Mouse (Mus musculus) spleen, postnatal 36 days (tissue): Measurements from ENCODE around the gene Ctsll3.

Experiments
- DNase-seq, 2 experiments: peaks; one replicate each; pipeline ENCODE4 v3.0.0; 2022; ENCODE audit warnings: low spot score in 2 of 2, mixed read lengths in 1 of 2

Ctsll3 gene

DNA sequence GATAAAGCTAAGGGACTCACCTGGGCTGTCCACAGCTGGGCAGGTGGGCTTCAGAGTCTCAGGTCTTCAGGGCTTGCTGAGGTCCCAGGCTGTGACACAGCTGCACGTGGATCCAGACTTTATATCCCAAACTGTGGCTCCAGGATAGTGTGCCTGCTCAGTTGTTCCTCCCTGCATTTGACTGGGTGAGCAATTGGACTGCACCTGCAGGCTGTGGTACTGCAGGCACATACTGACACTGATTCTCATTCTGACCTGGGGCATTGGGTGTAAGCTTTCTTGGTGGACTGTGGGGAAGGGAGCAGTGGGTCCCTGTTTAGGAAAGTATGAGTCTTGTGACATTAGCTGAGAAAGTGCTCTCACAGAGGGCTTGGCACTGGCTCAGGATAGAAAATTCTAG is at the start of gene Ctsll3:
Ctsll3 (minus strand) TSS at position 101 of the 400 bp plus-strand sequence.
- no peak for DNase-seq

DNA sequence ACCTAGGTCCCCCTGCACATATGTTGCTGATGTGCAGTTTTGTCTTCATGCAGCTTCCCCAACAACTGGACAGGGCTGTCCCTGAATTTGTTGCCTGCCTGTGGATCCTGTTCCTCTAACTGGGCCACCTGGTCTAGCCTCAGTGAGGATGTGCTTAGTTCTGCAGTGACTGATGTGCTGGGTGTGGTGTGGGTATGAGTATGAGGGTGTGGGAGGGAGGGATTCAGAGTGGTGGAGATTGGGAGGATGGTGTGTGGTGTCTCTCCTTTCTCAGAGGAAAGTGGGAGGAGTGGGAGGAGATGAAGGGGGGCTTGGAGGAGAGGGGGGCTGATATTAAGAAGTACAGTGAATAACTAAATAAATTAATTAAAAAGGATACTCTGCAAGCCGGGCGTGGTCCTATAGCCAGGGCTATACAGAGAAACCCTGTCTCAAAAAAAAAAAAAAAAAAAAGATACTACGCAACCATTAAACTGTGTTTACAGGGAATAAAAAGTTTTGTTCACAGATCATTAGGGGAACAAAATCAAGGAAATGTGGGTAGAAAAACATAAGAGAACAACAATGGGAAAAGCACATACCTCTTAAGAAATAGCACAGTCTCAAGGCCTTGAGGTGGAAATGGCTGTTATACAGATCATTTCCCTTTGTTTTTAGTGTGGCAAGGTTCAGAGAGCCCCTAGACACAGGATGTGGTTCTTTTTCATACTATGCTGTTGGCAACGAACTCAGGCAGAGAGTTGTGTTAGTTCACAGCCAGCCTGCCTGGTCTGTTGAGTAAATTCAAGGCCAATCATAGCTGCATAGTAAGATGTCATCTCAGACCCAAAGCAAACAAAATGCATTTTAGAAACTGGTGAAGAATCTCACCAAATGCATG is 45.8 kb upstream of the Ctsll3 start:
- peak; percentile 26 to 38 for DNase-seq

DNA sequence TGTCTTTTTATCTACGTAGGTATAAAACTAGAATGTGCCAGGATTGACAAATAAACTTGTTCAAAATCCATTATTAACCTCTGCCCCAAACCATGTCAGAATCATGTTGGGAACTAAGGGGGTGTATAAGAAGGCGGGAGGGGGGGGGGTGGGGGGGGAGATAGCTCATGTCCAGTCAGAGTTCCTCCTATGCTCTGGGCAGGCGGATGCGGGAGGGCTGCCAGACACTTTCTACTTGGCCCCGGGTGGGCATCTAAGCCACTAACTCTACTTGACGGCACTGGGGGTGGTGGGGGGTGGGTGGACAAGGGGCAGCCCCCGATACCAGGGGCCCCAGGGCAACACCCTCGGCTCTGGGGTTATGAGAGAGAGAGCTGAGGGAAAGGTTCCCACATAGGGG is 40.5 kb upstream of the Ctsll3 start:
- no peak for DNase-seq

DNA sequence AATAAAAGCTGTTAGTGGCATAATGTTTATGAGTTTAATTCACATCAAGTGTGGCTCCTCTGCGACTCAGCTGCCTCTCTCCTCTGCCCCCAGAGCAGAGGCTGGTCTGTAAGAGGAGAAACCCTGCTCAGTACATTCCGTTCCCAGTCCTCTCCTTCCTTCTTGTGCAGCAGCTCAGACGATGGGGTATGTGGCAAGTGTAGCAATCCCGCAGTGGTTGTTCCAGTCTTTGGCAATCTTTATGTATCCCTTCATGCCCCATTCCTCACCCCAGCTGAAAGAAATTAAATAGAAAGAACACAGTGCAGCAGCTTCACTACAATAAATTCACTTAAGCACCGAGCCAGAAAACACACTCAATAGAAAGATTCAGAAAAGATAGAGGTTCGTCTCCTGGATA is 40.1 kb upstream of the Ctsll3 start:
- no peak for DNase-seq

DNA sequence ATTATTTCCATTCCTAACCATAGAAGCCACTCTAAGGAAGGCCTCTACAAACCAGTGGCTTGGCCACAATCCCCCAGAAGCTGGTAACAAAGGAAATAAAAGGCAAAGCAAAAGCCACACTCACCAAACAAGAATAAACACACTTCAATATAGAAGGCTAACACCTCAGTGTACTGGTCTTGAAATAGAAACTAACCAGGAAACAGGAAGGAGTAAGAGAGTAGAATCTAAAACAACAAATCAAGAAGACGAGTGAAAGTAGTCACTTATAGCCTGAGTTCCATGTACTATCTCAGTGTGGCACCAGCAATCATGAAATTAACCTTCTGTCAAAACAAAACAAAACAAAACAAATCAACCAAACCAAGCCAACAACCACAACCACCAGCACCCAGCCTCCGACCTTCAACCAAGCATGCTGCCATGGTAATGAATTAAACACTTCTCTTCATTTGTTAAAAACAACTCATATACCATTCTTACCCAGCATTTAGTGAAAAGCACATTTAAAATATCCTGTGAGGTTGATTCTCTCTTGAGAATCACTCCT is 36.8 kb upstream of the Ctsll3 start:
- DNase-seq = no peak

DNA sequence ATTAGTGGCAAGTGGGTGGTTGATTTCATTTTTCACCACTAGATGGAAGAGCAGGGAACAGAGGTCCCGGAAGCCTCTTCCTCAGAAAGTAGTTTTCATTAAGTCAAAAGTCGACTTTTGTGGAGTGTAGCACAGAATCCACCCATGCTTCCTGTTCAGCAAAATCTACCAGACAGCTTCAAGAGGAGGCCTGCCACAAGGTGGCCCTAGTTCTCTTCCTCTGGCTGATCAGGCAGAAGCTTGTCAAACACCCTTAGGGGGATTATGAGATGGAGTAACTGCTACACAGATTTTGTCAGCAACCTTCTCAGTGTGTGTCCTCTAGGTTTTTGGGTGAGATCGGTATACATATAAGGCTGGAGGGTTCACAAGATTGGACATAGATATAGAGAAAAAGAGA is 23.4 kb upstream of the Ctsll3 start:
- DNase-seq = peak in 1 of 2 experiments; percentile 14

DNA sequence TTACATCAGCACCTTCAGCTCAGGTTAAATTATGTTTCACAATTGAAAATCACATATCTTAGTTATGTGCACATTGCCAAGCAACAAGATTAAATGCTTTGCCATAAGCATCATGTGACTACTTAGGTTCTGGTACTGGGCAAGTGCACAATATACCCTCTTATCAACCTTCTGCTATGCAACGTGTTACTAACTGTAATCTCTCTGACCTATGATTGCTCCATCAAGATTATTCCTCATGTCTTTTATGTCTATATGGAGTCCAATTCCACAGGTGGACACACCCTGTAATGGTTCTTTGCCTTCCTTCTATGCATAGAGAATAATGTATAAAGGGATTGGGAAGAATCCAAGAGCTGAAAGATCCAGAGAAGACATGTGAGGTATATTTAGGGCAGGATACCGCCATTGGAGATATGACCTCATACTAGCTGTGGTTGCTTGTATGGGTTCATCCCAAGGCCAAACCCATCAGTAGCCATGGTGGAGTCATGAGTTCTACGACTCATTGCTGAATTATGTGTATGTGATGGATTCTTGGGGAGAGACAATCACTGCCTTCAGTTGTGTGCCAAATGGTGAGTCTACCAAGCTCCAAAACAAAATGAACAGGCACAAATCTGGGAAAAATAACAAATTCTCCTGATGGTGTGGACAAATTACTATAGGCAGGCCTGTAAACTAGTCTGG is 18.0 kb upstream of the Ctsll3 start:
- no peak for DNase-seq

DNA sequence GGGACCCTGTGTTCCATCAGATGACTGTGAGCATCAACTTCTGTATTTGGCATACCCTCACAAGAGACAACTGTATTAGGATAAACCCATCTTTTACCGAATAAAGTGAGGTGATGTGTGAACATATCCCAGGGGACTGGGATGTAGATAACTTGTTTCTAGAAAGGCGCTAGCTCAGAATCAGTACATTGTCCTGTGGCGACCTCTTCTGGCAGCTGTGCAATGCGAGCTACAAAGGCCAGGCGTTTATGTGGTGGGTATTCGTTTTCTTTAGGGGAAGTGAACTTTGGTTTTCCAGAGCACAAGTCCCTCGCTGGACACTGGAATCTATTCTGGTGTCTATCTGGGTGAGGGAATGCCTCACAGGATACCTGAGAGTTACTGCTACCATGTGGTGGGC is 16.8 kb upstream of the Ctsll3 start:
- no peak for DNase-seq

DNA sequence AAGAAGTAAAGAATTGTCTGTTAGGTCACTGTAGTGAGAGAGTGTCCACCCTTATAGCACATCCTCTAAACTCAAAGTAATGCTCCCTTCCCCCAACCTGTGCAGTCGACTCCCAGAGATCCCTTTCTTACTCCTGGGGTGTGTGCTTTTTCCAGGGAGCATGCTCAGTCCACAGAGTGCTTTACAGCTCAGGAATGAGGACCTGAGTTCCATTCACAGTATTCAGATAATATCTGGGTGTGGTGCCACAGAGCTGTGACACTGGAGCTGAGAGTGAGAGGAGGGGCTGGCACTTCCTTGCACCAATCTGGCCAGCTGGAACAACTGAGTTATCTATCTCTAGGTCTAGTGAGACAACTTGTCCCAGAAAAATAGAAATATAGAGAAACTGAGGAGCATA is 11.1 kb upstream of the Ctsll3 start:
- no peak for DNase-seq

DNA sequence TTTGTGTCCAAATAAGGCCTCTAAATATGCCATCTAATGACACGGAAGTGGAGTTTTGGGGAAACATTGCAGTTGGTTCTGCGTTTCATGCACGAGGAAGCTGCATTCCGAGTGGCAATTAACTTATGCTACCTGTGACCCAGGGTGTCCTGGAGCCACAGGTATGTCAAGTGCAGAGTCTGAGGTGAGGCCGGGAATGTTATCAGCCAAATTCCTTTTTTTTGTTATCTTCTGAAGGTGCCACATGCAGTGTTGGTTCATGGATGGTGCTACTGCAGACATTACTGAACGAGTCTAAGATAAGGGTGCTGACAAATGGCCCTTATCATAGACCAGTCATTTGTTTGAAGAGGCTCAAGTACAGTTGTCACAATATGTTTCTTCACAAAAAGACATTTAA is 10.1 kb upstream of the Ctsll3 start:
- DNase-seq = no peak

DNA sequence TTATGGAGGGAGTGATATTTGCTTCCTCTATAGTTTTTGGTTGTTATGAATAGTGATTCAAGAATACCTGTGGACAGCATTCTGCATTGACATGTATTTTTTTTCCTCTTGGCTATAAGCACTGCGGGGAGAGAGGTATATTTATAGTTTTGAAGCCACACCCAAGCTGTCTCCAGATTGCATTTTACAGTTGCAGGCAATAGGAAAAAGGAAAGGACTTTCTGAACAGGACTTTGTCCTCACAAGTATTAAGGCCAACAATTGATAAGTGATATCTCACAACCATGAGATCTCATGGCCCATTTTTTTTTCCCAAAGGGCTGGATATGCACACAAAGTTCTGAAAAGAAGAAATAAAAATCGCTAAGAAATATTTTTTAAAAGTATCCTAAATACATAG is 7.0 kb upstream of the Ctsll3 start:
- no peak for DNase-seq

DNA sequence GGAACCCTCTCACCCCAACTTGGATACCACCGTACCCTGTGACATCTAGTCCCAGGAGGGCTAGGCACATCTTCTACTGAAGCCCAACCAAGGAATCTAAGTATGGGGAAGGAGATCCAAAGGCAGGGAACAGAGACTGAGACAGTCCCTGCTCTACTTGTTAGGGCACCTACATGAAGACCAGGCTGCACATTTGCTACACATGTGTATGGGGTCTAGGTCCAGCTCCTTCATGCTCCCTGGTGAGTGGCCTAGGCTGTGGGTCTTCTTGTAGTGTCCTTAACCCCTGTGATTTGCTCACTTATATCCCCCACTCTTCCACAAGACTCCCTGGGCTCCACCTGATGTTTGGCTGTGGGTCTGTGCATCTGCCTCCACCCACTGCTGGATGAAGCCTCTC is 13.2 kb downstream of the Ctsll3 start:
- DNase-seq = no peak

DNA sequence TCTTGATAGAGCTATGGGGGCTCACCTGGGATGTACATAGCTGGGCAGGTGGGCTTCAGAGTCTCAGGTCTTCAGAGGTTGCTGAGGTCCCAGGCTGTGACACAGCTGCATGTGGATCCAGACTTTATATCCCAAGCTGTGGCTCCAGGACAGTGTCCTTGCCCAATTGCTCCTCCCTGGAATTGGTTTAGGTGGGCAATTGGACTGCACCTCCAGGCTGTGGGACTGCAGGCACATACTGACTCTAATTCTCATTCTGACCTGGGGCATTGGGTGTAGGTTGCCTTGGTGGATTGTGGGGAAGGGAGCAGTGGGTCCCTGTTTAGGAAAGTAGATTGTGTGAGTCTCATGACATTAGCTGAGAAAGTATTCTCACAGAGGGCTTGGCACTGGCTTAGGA is 16.4 kb downstream of the Ctsll3 start, which contains the start of gene BC051665:
BC051665 (minus strand) TSS at position 101 of the 400 bp plus-strand sequence.
- no peak for DNase-seq

DNA sequence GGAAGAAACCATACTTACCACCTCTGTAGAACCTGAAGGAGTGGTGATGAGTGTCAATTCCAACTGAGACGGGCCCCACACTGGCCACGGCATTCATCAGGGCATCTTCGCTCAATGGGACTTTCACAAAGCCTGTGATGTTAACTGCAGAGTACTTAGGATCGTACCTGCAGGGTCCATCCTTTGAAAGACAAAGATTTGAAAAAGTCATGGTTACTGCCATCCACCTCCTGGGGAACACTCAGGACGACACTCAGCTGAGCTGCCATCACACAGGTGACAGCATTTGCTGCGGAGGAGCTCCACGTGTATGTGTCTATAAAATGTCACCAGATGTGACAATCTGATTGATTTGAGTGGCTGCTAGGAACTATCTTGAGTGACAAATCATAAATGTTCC is 19.3 kb downstream of the Ctsll3 start:
- DNase-seq = no peak

DNA sequence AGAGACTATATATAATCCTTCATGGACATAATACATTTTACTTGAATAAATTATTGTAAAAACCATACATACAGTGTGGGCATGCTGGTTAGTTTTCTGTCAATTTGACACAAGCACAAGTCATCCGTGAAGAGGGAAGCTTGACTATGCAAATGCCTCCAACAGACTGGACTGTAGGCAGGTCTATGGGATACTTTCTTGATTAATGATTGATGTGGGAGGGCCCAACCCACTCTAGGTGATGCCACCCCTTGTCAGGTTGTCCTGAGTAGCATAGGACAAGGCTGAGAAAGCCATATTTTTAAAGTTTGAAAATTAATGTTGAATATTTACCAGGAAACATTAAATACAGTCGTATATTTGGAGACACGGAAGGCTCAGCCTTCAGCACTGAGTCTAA is 22.1 kb downstream of the Ctsll3 start:
- DNase-seq = no peak

DNA sequence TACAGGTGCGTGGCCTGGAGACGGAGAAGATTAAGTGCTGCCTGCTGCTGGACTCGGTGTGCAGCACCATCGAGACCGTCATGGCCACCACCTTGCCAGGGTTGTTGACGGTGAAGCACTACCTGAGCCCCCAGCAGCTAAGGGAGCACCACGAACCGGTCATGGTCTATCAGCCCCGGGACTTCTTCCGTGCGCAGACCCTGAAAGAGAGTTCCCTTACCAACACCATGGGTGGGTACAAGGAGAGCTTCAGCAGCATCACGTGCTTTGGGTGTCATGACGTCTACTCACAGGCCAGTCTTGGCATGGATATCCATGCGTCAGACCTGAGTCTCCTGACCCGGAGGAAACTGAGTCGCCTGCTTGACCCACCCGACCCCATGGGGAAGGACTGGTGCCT is 41.5 kb downstream of the Ctsll3 start:
- DNase-seq = no peak

DNA sequence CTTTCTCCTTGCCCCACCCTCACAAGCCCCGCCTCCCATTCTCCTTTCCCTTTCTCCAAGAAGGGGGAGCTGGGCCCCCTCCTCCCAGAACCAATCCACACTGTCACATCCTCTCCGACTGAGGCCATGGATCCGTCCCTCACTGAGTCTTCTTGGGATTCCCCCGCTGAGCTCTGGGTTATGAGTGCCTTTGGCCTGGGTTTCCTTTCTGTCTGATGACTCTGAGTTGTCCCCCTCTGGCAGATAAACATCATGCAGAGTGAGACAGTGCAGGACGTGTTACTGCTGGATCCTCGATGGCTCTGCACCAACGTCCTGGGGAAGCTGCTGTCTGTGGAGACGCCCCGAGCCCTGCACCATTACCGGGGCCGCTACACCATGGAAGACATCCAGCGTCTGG is 42.3 kb downstream of the Ctsll3 start:
- DNase-seq = no peak

DNA sequence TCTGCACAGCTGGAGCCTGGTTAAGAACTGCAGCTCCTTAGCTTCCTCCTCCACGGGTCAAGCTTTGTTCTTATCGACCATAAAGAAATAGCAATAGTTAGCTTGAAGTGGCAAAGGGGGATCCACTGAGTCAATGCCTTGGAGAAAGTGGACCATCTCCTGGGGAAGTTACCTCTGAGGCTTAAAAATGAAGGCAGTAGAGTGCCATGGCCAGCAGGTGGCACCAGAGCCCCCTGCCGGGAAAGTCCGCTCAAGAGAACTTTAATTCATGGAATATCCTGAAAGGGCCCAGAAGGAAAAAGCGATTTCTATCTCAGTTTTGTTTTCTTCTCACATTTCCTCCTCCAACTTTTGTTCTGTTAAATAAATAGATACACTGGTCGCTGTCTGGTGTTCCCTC is 43.5 kb downstream of the Ctsll3 start:
- no peak for DNase-seq

DNA sequence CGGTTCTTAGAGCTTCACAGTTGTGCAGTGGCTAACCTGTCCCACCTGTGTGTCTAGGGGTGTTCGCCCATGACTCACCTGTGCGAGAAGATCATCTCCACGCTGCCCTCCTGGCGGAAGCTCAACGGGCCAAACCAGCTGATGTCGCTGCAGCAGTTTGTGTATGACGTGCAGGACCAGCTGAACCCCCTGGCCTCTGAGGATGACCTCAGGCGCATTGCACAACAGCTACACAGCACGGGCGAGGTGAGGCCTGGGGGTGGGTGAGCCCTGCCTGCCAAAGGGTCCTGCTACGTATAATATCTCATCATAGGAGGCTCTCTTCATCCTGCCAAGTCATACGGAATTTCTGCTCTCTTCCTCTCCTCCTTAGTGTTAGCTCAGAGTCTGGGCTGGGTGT is 45.4 kb downstream of the Ctsll3 start:
- no peak for DNase-seq

DNA sequence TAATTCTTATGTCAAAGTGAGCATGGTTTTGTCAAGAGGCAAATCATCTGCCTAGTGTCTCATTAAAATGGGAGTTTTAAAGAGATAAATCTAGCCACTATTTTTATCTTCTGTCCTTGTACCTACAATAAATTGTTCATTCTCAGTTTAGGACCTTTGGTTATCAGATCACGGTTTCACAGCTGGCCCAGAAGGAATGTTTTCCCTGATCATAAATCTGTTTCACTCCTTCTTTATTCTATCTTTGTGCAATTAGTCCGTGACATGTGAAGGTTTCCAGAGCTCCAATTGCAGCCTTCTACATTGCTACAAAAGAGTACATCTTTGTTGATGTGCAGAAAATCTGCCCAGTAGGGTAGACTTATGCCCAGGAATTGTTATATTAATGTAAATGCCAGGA is 47.4 kb downstream of the Ctsll3 start:
- no peak for DNase-seq

DNA sequence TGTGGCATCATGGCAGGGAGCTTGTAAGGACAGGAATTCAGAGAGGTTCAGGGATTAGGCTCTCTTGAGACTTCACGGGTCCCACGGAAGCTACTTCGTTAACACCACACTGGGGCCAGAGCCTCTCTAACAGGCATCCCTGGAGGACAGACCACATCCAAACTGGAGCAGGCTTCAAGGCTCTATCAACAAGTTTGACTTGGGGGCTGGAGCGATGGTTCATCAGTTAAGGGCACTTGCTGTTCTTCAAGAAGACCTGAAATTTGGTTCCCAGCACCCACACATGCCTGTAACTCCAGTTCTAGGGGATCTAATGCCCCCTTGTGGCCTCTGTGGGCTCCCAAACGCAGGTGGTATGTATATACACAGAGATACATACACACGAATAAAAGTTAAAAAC is 49.4 kb downstream of the Ctsll3 start:
- DNase-seq = no peak

DNA sequence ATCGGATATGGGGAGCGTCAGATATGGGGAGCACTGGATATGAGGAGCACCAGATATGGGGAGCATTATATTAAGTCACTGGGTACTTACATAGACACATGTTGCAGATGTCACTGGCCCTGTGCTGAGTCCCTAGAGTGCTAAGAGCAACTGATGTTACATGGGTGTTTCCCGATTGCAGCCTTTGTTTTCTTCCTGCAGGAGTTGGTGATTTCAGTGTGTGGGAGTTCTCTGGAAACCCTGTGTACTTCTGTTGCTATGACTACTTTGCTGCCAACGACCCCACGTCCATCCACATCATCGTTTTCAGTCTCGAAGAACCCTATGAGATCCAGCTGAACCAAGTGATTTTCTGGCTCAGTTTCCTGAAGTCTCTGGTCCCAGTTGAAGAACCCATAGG is 51.7 kb downstream of the Ctsll3 start:
- no peak for DNase-seq

DNA sequence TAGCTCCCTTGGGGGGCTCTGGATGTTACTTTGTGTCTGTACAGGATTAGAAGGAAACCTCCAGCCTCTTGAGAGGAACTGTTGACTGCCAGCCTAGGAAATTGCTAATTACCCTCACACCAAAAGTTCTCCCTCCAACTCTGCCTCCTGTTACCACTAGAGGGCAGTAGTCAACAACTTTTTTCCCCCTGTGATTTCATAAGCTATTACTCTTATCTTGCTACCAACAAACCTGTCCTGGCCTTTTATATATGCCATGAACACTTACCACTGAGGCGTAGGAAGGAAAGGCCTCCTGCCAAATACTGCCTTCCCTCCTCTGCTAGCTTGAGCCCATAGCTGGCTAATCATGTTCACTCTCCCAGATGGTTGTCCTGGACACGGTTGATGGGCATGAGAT is 54.1 kb downstream of the Ctsll3 start:
- no peak for DNase-seq
